Mouse (Mus musculus) heart, embryonic 13.5 days (tissue): ENCODE results near the gene Atg13. TPM values are rescaled to one million over a fixed set of nuclear protein-coding genes. Genes with fewer than 3 reads are reported as not detected.
"Not testable (repeated sequence)": the region's sequence is repeated elsewhere in the genome, so short reads cannot be mapped to it uniquely, and the experiment has no call there.

Experiments used
- ATAC-seq: fragments of 200-750 bp; cut with Nextera tagmentation; 2 replicates; pipeline ENCODE4 v1.8.0; 2017; ENCODE audit warnings: moderate TSS enrichment; ENCODE audit not compliant: insufficient number of reproducible peaks, low FRiP score, low TSS enrichment; ENCODE audit errors: extremely low read depth
- H3K27ac ChIP-seq: fragments of 300-500 bp; sonication (generic); replicated peaks from 2 replicates; pipeline ENCODE4 v1.5.1; 2015; ENCODE audit warnings: moderate library complexity, mild to moderate bottlenecking, inconsistent platforms
- H3K27me3 ChIP-seq: fragments of 300-500 bp; sonication (generic); replicated peaks from 2 replicates; pipeline ENCODE4 v1.6.1; 2015; ENCODE audit warnings: mild to moderate bottlenecking, inconsistent platforms
- H3K36me3 ChIP-seq: fragments of 300-500 bp; sonication (generic); 2 replicates; pipeline ENCODE4 v1.6.1; 2015; ENCODE audit warnings: mild to moderate bottlenecking, inconsistent platforms
- H3K4me1 ChIP-seq: fragments of 300-500 bp; sonication (generic); 2 replicates; pipeline ENCODE4 v1.6.1; 2015; ENCODE audit warnings: inconsistent platforms
- H3K4me2 ChIP-seq: fragments of 300-500 bp; sonication (generic); 2 replicates; pipeline ENCODE4 v1.6.1; 2015; ENCODE audit warnings: inconsistent platforms, mild to moderate bottlenecking, moderate library complexity
- H3K4me3 ChIP-seq: fragments of 300-500 bp; sonication (generic); 2 replicates; pipeline ENCODE4 v1.5.1; 2015; ENCODE audit warnings: moderate library complexity, mild to moderate bottlenecking, inconsistent platforms
- H3K9ac ChIP-seq: fragments of 300-500 bp; sonication (generic); 2 replicates; pipeline ENCODE4 v1.6.1; 2015; ENCODE audit warnings: inconsistent platforms, mild to moderate bottlenecking, moderate library complexity
- H3K9me3 ChIP-seq: fragments of 300-500 bp; sonication (generic); 2 replicates; pipeline ENCODE4 v1.6.1; 2016; ENCODE audit warnings: inconsistent platforms
- WGBS: fragments of 180-500 bp; shearing (Covaris S2); methylation state at CpG from one replicate; pipeline ENCODE4 v1.1.7; 2015; ENCODE audit warnings: mixed read lengths; 5-methylcytosine and 5-hydroxymethylcytosine counted together
- polyA plus RNA-seq: library from polyadenylated mRNA; unstranded; fragments of >200 nt; fragmentation: Nextera tagmentation; extraction: Ambion mirVana; gene quantifications from 2 replicates; pipeline ENCODE4 v1.2.1, GENCODE M21; 2015

Atg13 gene
- 18.7 and 20.6 TPM in 2 replicates for polyA plus RNA-seq

GRCm38 (mm10) chr2:91710272-91711234 is at the start of gene Atg13, which contains the start of gene Harbi1:
Atg13 (minus strand) TSS chr2:91710576.
Harbi1 (plus strand) TSS chr2:91710852.
- Histone ChIP-seq H3K27ac (peak within 1 kb of the TSS; percentile 83), H3K36me3 (peaks cover 6% of the 10 kb centered on the region), H3K4me3 (peak within 1 kb of the TSS; percentile 93), H3K9ac (peak within 1 kb of the TSS; percentile 92), H3K27me3 (no peaks in the 10 kb centered on the region), H3K9me3 (no peaks in the 10 kb centered on the region), H3K4me1 (peaks cover 21% of the 10 kb centered on the region), H3K4me2 (peak within 1 kb of the TSS; percentile 92)
- peak; percentile 91 for ATAC-seq
- under 1% methylated on average over 66 of the region's 66 CpGs for WGBS

GRCm38 (mm10) chr2:91749811-91750261 is 39.5 kb upstream of the Atg13 start:
- H3K36me3 ChIP-seq = no peaks in the 10 kb centered on the region
- no peak for ATAC-seq
- no peak overlapping the region for H3K4me3 ChIP-seq
- no peak overlapping the region for H3K9ac ChIP-seq
- H3K27ac ChIP-seq = peak overlapping the region; percentile 39
- H3K9me3 ChIP-seq = no peaks in the 10 kb centered on the region
- H3K4me2 ChIP-seq = no peak overlapping the region
- no peaks in the 10 kb centered on the region for H3K27me3 ChIP-seq
- H3K4me1 ChIP-seq = peaks cover 26% of the 10 kb centered on the region
- 48% methylated on average over 2 of the region's 2 CpGs for WGBS

GRCm38 (mm10) chr2:91744686-91745085 is 34.3 kb upstream of the Atg13 start:
- peaks cover 5% of the 10 kb centered on the region for H3K4me1 ChIP-seq
- no peak overlapping the region for H3K9ac ChIP-seq
- H3K9me3 ChIP-seq = no peaks in the 10 kb centered on the region
- H3K4me2 ChIP-seq = no peak overlapping the region
- no peaks in the 10 kb centered on the region for H3K27me3 ChIP-seq
- no peak overlapping the region for H3K4me3 ChIP-seq
- no peaks in the 10 kb centered on the region for H3K36me3 ChIP-seq
- WGBS = 88% methylated on average over 5 of the region's 5 CpGs
- no peak for ATAC-seq
- H3K27ac ChIP-seq = no peak overlapping the region

GRCm38 (mm10) chr2:91739586-91739985 is 29.2 kb upstream of the Atg13 start:
- Histone ChIP-seq H3K9me3 (no peaks in the 10 kb centered on the region), H3K4me3 (no peak overlapping the region), H3K27ac (no peak overlapping the region), H3K4me2 (no peak overlapping the region), H3K27me3 (no peaks in the 10 kb centered on the region), H3K36me3 (peaks cover 4% of the 10 kb centered on the region; the same call in 1 of the 2 replicates), H3K9ac (no peak overlapping the region), H3K4me1 (peaks cover 11% of the 10 kb centered on the region; the same call in 1 of the 2 replicates)
- no peak for ATAC-seq
- 90% methylated on average over 1 of the region's 1 CpGs for WGBS

DNA sequence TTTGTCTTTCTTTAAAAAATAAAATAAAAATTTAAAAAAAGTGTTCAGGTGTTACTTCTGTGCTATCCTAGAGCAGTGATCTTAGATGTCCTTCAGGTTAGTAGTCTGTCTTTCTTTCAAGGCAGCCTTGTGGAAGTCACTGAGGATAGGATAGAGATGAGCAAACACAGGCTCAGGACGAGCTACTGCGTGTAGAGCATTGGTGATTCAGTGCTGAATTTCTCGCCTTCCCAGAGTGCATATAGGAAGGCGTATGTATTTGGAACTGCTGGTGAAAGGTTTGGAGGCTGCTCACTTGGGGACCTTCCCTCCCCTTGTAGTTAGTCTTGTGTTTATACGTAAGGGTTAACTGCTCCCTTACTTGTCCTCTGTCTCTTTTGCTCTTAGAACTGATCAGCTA is 24.8 kb upstream of the Atg13 start:
- 86% methylated on average over 5 of the region's 5 CpGs for WGBS

DNA sequence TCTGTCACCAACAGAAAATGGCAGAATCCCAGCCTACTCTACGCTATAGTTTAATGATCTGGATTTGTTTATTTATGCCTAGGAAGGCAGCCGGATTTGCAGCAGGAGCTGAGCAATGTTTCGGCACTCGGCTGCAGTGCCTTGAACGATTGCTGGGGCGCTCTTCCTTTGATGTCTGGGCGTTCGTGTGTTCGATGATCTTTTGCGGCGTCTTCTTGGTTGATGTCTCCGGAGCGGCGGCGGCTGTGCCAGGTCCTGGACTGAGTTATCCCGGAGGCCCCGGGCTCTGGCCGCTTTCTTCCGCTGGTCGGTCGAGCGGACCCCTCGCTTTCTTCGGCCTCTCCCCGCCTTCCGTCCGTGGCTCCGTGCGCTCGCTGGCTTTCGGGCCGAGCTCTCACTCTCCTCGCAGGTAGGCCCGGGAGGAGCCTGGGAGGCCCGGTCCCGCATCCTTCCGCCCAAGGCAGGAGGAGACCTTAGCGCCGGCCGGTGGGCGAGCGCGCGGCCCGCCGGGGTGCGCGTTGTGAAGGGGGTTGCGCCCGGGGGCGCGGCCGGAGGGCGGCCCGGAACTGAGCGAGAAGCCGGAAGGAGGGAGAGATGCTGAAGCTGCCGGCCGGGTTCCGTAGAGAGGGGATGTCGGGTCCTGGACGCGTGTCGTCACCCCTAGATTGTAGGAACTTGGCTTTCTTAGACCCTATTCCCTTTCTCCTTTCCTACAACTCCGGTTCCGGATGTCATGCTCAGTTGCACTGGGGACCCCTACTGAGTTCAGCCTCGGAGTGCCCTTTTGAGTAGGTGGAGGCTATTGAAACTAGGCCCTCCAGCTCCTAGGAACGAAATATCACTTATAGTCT is 19.8 kb upstream of the Atg13 start, which contains the start of gene Ambra1:
Gene Ambra1, plus strand, starts transcription at position 164 of the 851 bp plus-strand sequence.
- Histone ChIP-seq H3K9me3 (no peaks in the 10 kb centered on the region), H3K4me3 (peak within 1 kb of the TSS; percentile 98), H3K36me3 (peaks cover 13% of the 10 kb centered on the region), H3K4me2 (peak within 1 kb of the TSS; percentile 71), H3K27ac (peak within 1 kb of the TSS; percentile 96), H3K4me1 (peaks cover 4% of the 10 kb centered on the region), H3K9ac (peak within 1 kb of the TSS; percentile 97), H3K27me3 (peaks cover 7% of the 10 kb centered on the region; the same call in 1 of the 2 replicates)
- WGBS = 1% methylated on average over 68 of the region's 68 CpGs
- peak; percentile 61; the same call in 1 of the 2 replicates for ATAC-seq

More for the DNA sequence above, 24.8 kb upstream of the Atg13 start:
- no peak overlapping the region for H3K9ac ChIP-seq
- H3K27me3 ChIP-seq = no peaks in the 10 kb centered on the region
- H3K27ac ChIP-seq = no peak overlapping the region
- H3K4me2 ChIP-seq = no peak overlapping the region
- ATAC-seq = no peak
- H3K4me3 ChIP-seq = no peak overlapping the region
- H3K9me3 ChIP-seq = no peaks in the 10 kb centered on the region
- peaks cover 15% of the 10 kb centered on the region for H3K4me1 ChIP-seq
- H3K36me3 ChIP-seq = peaks cover 13% of the 10 kb centered on the region

DNA sequence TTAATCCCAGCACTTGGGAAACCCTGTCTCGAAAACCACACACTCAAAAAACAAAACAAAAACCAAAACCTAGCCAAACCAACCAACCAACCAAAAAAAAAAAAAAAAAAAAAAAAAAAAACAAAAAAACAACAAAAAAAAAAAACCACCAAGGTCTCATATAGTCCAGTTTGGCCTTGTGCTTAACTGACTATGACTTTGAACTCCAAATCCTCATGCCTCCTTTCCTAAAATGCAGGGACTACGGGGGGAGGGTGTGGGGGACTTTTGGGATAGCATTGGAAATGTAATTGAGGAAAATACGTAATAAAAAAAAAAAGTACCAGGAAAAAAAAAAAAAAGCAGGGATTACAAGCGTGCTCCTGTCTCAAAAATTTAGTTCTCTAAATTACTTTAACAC is 19.2 kb upstream of the Atg13 start:
- Histone ChIP-seq H3K4me2 (peak overlapping the region; percentile 71), H3K9ac (peak overlapping the region; percentile 97), H3K36me3 (peaks cover 9% of the 10 kb centered on the region), H3K9me3 (no peaks in the 10 kb centered on the region), H3K4me3 (peak overlapping the region; percentile 98), H3K27me3 (peaks cover 7% of the 10 kb centered on the region; the same call in 1 of the 2 replicates), H3K4me1 (peaks cover 4% of the 10 kb centered on the region), H3K27ac (peak overlapping the region; percentile 96)
- ATAC-seq = no peak
- WGBS = 17% methylated on average over 4 of the region's 4 CpGs

DNA sequence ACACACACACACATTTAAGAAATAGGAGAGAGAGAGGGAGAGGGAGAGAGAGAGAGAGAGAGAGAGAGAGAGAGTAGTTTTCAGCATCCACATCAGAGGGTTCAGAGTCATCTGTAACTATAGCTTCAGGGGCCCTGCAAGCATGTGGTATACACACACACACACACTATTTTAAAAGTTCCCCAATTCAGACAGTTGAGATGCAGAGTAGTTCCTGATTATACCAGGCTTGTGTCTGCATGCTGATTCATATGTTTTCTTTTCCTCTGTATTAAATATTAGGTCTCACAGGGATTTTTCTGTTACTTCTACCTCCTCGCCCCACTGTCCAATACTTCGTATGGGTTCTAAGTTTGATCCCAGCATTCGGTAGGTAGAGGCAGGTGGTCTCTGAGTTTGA is 16.6 kb upstream of the Atg13 start:
- Histone ChIP-seq H3K4me3 (no peak overlapping the region), H3K36me3 (no peaks in the 10 kb centered on the region), H3K4me2 (no peak overlapping the region), H3K27me3 (peaks cover 7% of the 10 kb centered on the region; the same call in 1 of the 2 replicates), H3K4me1 (peaks cover 8% of the 10 kb centered on the region), H3K9ac (no peak overlapping the region), H3K27ac (no peak overlapping the region), H3K9me3 (no peaks in the 10 kb centered on the region)
- 71% methylated on average over 3 of the region's 3 CpGs for WGBS
- no peak for ATAC-seq

GRCm38 (mm10) chr2:91725476-91725875 is 15.1 kb upstream of the Atg13 start:
- H3K9me3 ChIP-seq, H3K4me1 ChIP-seq, H3K9ac ChIP-seq, H3K36me3 ChIP-seq, H3K27ac ChIP-seq, ATAC-seq, H3K4me2 ChIP-seq, H3K4me3 ChIP-seq, H3K27me3 ChIP-seq: not testable (repeated sequence)
- 33% methylated on average over 4 of the region's 4 CpGs for WGBS

DNA sequence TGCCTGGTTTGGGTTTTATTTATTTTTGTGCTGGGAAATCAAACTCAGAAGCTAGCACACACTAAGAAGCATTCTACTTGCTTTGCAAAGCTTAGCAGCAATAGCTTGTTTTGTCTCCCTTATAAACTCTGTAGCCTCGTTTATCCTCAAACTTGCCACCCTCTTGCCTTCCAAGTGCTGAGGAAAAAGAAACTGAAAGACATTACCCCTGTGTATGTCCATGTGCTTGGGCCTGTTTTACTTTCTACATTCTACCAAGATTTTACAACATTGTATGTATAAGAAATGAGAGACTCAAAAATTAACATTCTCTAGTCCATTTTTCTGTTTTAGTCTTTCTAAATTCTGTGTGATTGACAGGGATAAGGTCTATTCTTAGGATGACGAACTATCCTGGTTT is 14.3 kb upstream of the Atg13 start:
- H3K9me3 ChIP-seq = no peaks in the 10 kb centered on the region
- peaks cover 7% of the 10 kb centered on the region; the same call in 1 of the 2 replicates for H3K27me3 ChIP-seq
- no peak overlapping the region for H3K27ac ChIP-seq
- no peak overlapping the region for H3K4me3 ChIP-seq
- ATAC-seq = no peak
- H3K4me1 ChIP-seq = 0 out of 2 replicates have a peak, but pooled peaks cover 4% of the 10 kb centered on the region
- no peak overlapping the region for H3K9ac ChIP-seq
- WGBS = 55% methylated on average over 2 of the region's 2 CpGs
- H3K4me2 ChIP-seq = no peak overlapping the region
- peaks cover 15% of the 10 kb centered on the region for H3K36me3 ChIP-seq

GRCm38 (mm10) chr2:91723951-91724350 is 13.6 kb upstream of the Atg13 start:
- Histone ChIP-seq H3K4me3 (no peak overlapping the region), H3K27me3 (peaks cover 7% of the 10 kb centered on the region; the same call in 1 of the 2 replicates), H3K9ac (no peak overlapping the region), H3K36me3 (peaks cover 15% of the 10 kb centered on the region), H3K27ac (no peak overlapping the region), H3K9me3 (no peaks in the 10 kb centered on the region), H3K4me1 (0 out of 2 replicates have a peak, but pooled peaks cover 4% of the 10 kb centered on the region), H3K4me2 (no peak overlapping the region)
- no peak for ATAC-seq
